Mouse (Mus musculus) monocyte, adult 2 months (primary cell): Measurements from ENCODE around the gene Rplp2.

ENCODE experiments used
- DNase-seq, 2 experiments: peaks; one replicate each; pipeline ENCODE4 v3.0.0; 2022; ENCODE audit warnings: low spot score in 2 of 2, low read depth in 1 of 2

The Rplp2 gene

DNA sequence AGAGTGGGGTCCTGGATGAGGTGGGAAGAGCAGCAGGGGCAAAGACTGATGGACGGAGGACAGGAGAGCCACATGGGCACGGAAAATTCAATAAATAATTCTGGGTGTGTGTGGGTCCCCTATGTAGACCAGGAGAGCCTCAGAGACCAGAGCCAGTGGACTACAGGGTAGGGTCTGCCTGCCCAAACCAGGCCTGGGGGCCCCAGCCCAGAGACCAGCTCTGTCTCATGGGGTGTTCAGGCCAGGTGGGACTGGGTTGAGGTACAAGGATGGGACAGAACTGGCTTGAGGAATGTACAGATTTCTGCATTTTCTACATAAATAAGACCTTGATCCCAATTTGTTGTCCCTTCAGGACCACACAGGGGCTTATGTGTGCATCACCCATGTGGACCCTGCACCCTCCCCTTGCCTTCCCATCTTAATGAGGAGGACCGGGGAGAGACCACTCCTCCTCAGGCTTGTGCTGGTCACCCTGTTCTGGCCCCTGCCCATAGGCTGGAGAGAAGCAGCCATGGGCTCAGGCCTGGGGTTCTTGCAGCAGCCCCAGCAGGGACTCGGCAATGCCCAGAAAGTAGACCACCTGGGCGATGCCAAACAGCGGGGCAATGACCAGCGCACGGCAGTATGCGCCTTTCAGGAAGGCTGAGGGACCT is 16.5 kb upstream of the Rplp2 start:
- DNase-seq, result no peak

DNA sequence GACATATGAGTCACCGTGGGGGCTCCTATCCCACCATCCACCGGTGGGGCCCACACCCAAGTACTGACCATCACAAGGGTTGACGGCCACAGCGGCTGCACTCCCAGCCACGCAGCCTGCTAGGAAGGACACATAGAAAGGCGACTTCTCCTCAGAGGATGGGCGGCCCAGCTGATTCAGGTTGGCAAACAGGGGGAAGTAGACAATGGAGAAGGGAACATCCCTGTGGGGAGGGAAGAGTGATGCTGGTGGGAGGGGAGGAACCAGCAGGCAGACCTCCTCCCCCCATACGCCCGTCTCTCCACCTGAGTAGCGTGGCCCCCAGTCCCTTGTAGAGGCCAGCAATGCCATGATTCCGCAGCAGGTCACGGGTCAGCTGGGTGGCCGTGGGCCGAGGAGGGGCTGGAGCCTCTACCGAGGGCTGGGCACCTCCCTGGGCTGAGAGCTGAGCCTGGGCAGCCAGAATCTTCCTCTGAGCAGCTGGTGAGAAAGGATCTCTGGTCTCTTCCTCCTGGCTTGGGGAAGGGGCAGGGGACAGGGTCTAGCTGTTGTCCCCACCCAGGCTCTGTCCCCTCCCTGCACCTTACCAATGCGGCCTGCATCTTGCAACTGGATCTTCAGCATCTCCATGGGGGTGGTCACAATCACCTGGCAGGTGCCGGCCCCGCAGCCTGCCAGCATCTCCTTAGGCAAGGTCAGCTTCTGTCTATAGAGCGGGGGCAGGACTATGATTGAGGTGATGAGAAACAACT is 15.6 kb upstream of the Rplp2 start:
- no peak for DNase-seq

DNA sequence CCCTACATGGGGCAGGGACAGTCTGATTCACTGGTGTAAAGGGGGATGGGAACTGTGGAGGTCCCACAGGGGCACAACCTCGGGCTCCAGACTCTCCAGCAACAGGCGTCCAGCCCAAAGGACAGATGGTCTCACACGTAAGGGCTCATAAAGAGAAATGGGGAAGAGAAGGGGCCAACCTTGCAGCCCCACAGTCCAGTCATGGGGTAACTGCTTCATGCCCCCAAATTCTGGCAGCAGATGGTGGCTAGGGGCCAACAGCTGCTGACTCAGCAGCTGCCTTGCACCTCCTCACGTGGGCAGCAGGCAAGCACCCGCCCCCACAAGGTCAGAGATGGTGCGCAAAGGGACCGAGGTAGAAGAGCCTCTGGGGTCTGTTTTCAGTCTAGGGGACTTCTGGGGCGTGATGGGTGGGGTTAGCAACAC is 15.0 kb upstream of the Rplp2 start:
- no peak for DNase-seq

DNA sequence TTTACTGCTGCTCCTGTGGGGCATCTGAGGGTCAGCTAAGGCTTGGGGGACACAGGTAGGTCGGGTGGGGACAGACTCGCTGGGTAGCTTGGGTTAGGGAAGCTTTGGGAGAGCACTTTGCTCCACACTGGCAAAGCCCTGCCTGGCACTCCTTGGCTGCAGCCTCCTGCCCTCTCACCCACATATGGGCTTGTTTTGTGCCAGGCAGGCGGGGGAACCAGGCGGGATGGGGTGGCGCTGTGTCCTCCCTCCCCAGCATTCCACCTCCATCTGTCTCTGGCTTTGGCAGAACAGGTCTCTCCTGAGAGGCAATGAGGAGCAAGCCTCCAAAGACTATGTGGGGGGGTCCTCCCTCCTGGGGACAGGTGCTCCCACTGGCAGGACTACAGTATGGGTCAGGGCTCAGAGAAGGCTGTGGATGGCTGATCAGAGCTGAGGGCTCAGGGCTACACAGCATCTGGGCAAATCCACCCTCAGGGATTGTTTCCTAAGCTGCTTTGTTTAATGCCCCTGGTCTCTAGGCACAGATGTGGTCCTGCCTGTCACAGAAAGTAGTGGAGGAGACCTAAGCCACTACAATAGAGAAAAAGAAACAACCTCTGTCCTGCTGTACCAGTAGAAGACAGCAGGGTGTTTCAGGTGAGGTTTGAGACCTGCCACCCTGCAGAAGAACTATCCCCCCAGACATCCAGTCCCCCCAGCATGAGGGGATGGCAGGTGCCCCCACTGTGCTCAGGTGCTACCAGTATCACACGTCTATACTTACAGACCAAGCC is 14.2 kb upstream of the Rplp2 start:
- DNase-seq, result no peak

DNA sequence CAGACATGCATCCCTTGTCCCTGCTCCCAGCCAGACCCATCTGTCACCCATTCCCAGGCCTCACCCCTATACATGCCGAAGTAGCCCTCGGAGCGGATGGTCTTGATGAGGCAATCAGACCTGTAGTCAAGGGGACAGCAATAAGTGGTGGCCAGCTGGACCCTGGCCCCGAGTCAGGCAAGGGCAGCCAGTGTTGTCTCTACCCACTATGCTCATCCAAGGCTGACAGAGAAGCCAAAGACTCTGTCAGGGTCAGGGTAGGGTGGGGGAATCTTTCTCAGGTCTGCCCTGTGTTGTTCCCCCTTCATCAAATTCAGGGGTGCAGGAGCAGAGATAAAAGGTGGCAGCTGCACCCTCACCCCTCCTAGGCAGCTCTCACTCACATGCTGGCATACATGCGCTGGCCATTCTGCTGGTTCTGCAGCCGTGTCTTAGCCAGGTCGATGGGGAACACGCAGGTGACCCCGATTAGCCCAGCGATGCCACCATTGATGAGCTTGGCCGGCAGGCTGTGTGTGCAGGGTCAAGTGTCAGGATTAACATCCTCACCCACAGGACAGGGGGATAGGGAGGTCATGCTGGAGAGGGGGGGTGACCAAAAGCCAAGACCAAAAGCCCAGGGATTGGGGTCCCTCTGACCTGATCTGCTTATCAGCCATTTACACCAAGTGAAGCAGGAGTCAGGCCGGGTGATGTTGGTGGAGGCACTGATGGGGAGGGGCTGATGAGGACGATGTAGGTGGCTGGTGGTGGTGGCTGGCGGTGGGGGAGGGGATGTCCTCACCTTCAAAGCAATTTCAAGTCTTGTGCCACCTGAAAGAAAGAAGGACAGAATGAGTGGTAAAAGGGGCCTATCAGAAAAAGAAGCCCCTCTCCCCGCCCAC is 13.4 kb upstream of the Rplp2 start:
- DNase-seq, result no peak

DNA sequence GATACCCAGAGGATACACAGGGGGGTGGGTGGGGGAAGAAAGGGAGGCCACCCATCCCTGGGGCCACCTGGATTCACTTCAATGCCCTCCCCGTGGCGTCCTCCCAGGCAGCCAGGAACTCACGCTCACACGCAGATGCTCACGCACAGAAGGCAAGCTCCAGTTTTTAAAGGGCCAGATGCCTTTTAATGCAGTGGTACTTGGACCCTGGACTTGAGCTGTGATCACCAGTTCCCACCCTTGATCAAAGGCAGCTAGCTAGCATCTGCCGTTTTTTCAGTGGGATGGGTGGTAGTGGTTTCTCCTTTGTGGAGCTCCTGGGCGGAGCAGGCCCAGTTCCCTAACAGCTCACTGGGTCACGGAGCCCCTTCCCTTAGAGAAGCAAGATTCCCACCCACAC is 12.7 kb upstream of the Rplp2 start:
- no peak for DNase-seq

DNA sequence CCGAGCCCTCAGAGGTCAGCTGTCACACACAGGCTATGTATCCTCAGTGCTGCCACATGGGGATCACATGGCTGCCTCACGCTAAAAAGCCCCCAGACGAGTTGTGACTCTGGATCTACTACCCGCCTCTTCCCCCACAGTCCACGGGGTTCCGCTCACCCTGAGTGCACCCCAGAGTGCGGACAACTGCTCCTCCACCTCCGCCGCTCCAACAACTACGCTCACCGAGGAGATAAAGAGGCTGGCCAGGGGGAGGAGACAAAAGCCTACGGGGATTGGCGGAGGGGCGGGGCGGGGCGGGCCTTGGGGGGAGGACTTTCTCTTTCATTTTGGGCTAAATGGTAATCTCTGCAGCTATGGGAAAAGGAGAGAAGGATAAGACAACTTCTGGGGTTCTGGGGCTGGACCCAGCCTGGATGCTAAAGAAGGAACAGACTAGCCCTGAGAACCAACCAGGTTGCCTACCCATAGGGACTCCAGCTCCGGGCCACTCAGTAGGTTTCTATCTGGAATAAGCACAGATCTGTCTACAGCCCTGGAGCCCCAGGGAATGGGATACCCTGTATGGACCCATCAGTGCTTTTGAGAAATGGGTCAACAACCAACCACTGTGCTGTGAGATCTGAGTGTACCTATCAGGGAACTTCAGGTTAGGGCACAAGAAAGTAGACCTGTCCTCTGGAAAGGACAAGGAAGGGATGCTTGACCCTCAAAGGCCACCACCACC is 11.9 kb upstream of the Rplp2 start:
- no peak for DNase-seq

DNA sequence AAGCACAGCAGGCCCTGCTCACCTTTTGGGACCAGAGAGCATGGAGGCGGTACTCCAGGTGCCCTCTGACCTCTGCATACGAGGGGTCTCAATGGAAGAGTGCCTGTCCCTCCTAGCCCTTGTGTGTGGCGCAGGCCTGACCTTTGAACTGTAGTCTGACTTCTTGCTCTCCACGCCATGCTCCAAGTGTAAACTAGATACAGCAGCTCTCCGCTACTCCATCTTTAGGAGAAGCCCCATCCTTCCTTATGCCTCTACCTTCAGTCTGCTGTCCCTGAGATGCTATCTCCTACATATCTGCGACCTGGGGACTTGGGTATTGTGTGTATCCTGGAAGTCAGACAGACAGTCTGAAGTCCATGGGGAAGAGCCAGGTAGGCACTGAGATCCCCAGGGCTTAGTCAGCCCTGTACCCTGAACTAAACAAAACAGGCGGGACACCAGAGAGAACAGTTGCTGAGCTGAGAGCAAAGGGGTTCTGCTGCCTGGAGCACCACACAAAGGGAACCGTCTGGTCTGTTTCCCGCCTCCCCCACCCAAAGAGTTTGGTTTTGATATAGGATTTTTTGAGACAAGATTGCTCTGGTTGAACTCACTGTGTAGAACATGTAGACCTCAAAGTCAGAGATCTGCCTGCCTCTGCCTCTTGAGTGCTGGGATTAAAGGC is 11.2 kb upstream of the Rplp2 start:
- no peak for DNase-seq

DNA sequence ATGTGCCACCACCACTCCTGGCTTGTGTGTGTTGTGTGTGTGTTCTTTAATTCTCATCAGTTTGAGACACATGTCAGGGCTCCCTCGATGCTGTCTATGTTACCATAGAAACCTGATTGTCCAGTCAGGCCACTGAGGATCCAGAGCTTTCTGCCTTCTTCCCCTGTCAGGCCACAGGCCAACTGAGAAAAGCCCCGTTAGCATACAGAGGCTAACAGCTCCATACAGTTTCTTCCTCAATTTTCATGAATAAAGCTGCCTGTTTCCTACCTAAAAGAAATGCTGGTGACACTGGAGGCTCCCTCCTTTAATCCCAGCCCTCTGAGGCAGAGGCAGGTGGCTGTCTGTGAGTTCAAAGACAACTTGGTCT is 10.7 kb upstream of the Rplp2 start:
- DNase-seq, result no peak

DNA sequence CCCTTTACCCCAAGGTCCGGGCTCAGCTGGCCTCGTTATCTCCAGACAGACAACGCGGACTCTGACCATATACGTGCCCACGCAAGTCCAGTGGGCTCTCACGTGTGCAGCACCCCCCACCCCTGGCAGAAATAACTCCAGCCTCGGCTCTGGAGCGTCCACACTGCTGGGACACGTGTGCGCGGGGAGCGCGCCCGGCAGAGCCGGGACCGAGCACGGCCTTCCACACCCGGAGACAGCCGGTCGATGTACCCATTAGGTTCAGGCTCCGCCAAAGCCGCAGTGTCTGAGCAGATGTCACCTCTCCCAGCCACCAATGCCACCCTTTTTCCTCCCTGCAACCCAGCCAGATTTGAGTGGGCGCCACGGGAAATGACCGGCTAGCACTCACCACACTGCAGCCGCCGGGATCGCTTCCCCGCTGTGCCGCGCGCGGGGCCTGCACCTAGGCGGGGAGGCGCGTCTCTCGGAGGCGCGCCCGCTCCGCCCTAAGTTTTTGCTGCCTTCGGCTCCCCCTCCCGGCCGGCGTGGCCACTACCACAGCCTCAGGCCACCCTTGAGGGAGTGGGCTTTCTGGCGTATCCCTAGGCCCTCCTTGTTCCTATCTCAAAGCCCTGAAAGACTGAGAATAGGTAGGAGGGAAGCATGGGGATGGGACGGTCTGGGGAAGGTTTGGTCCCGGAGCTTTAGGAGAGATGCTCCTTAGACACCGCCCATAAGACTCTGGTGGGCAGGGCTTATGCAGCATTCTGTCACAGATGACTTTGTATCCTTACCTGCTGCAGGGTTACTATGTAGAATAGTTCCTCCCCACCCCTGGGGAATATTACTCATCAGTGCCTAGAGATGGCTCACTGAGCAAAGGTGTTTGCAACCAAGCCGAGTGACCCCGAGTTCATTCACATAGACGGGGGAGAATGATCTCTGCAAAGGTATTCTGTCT is 9.7 kb upstream of the Rplp2 start, which contains the start of gene Slc25a22:
Gene Slc25a22 (minus strand): TSS at position 715 of the 943 bp plus-strand sequence.
- peak in 1 of 2 experiments; percentile 61 for DNase-seq

DNA sequence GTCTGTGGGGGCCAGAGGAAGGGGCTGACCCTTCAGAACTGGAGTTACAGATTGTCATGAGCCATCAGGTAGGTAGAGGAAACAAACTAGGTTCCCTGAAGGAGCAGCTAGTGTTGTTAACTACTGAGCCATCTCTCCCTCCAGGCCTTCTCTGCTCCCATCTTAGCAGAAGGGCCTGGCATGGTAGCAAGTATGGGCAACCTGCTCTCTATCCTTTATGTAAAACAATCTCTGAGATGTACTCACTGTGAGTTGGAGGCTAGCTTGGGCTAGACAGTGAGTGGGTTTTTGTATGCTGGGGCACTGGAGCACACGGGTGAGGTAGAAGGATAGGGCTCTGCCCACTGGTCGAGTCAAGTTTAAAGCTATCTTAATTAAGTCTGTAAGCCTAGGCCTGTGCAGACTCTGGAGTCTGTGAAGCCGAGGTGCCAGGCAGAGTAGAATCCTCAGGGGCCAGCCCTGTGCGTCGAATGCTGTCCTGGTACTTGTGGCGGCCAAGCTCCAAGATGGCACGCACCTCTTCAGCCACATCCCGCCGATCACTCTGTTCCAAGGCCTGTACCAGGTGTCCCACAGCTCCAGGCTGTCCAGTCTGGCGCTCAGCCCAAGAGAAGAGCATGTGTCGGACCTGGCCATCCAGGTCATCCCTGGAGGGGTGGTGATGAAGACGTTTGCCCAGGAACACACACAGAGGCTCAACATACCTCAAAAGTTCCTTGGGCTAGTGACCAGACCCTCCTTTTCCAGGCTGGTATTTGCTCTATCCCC is 8.8 kb upstream of the Rplp2 start:
- no peak for DNase-seq

DNA sequence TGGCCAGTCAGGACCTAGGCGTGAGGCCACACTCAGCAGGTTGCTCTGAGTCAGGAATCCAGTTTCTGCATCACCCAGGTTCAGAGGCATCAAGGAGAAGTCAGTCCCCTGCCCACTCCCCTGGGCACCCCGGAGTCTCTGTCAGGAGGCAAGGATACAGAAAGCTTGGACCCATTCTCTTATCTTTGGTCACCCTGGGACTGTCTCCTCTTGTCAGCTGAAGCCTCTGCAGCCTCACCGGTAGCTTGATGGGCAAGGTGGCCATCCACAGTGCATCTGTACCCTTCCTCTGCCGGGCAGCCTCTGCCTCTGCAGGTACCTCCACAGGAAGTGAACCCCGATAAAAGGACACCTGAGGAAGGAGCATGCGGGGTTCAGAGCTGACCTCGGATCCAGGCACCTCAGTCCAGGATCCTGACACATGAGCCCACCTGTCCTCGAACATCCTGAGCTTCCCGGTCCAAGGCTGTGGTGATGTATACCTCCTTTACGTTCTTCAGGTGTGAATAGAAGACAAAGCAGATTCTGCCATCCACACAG is 8.0 kb upstream of the Rplp2 start:
- DNase-seq, result no peak

DNA sequence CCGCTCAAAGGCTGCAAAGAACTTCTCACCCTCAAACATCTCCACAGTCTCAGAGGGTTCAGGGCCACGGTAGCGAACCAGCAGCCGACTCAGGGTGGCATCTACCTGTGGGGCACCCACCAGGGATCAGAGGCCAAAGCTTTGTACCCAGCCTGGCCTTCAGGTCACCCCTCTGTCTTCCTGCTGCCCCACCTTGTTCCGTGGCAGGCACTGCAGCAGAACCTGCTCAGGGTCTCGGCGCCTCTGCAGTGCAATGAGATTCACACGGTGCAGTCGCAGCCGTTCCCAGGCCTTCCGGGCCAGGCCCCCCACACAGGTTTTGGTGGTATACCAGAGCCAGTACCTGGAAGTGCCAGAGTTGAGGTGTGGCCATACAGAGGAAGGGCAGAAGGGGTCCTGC is 7.4 kb upstream of the Rplp2 start:
- DNase-seq, result no peak

DNA sequence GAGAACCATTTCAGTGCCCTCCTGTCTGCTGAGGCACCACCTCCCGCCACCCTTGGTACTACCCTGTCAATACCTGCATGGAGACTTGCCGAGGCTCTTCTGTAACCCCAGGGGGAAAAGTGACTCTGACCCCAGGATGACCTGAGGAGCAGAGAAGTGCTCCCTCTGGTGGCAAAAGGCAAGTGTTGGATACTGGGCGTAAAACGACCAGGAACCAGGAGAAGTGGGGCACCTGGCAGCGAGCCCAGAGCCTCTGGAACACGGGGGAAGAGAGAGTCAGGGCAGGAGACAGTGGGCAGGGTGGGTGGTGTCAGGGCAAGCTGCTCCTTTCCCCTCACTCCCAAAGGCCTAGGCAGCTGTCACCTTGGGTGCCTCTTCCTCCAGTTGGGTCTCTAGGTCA is 6.6 kb upstream of the Rplp2 start:
- DNase-seq, result no peak

DNA sequence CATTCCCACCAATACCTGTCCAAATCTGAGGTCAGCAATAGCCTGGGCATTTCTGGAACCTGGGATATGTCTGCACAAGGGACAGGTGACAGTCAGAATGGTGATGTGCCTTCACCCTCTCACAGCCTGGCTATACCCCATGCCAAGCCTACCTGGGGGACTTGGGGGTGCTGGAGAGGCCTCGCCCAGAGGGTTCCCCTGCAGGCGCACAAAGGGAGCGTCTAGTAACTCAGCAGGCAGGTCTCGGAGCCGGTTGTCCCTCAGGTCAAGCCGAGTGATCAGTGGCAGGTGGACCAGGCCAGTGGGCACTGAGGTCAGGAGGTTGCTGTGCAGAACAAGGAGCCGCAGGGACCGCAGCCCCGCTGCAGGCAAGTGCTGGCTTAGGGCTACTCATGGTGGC is 5.7 kb upstream of the Rplp2 start:
- DNase-seq, result no peak

DNA sequence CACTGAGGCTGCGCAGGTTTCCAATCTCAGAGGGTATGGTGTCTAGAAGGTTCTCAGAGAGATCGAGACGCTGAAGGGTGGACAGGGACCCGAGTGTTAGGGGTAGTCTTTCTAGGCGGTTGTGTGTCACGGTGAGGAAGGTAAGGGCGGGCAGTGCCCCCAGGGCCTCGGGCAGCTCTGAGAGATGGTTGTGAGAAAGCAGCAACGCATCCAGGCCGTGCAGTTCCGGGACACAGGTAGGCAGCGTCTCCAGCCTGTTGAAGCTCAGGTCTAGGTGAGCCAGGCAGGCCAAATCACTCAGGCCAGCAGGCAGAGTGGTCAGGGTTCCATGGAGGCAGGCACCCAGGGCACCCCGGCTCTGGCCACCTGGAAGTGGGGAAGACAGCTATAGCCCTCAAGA is 5.0 kb upstream of the Rplp2 start:
- no peak for DNase-seq

DNA sequence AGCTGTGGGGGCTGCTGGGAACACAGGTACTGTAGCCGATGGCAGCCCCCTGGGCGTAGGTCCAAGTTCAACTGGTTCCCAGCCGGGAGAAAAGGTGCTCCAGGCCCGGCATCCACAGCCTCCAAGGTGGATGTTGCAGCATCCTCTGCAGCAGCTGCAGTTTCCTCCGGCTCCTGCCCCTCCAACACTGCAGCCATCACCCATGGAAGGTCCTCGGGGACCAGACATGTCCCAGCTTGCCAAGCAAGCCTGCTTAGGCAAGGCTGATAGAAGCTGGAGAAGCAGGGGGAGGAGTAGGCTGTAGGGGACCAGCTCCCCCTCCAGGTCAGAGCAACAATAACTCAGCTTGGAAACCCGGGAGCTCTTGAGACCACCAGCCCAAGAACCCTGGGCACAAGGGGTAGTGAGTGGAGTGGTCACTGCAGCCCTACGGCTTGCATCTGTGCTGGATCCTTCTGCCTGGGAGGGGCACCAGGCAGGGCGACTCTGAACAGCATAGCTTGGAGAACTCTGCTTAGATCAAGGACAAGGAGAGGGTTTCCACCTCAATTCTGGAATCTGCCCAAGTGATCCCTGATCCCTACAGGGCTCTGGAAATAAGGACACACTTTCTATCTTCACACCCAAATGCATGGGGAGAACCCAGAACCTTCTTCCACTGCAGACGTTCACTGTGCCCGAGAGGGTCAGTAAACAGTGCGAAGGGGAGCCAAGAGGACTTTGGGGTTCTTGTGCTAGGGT is 3.9 kb upstream of the Rplp2 start:
- no peak for DNase-seq
